Mouse (Mus musculus) induced T-regulatory cell, adult 2 months (primary cell): Measurements from ENCODE around the gene Tcf7l2.

Source experiments
- DNase-seq: peaks from one replicate; pipeline ENCODE4 v3.0.0-alpha.2; 2012; ENCODE audit warnings: low read depth

The Tcf7l2 gene

DNA sequence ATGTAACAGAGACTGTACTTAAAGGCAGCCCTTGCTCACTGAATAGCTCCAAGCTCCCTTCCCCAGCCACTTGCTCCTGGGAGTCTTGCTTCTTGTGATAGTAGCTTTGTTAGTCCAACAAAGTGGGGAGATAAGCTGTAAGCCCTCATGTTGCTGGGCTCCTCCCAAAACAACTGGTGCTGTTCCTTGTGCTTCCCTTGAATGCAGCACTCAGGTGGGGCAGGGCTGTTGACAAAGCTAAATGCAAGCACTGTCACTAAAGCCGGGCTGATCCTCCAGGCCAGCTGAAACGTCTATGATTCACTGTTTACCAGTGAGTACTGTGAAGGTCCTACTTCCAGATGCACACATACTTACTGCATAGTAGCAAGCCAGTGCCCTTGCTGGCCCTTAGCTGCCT, 120.1 kb downstream of the Tcf7l2 start:
- no peak for DNase-seq

DNA sequence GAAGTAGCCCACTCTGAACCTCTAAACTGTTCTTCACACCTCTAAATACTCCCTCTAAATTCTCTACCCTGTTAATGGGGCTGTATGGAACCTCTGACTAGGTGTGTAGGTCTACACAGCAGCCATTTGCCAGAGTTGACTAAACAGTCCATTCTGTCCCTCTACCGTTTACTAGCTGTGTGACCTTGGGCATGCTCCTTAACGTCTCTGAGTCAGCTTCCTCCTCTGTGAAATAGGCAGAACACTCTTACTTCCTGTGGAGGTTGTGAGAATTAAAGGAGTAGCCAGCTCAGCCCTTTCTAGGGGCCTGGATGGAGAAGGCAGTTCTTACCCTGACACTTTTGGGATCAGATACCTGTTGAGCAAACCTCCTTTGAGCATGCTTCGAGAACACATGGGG, 120.9 kb downstream of the Tcf7l2 start:
- no peak for DNase-seq

DNA sequence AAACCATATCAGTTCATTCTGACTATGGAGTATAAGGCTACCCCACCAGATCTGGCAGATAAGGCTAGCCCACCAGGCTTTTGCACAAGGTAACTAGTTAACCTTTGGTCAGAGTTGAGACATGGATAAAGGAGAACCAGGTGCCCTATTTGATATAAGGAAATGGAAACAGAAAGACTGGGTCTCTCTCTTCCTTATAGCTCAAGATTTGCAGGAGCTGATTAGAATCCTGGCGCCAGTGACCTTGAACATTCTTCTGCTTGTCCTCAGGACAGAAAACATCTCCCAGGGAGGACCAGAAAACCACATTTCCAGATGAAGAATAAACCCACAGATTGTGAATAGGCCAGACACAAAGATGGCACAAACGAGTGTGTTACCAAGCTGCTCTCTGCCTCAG, 123.4 kb downstream of the Tcf7l2 start:
- no peak for DNase-seq

DNA sequence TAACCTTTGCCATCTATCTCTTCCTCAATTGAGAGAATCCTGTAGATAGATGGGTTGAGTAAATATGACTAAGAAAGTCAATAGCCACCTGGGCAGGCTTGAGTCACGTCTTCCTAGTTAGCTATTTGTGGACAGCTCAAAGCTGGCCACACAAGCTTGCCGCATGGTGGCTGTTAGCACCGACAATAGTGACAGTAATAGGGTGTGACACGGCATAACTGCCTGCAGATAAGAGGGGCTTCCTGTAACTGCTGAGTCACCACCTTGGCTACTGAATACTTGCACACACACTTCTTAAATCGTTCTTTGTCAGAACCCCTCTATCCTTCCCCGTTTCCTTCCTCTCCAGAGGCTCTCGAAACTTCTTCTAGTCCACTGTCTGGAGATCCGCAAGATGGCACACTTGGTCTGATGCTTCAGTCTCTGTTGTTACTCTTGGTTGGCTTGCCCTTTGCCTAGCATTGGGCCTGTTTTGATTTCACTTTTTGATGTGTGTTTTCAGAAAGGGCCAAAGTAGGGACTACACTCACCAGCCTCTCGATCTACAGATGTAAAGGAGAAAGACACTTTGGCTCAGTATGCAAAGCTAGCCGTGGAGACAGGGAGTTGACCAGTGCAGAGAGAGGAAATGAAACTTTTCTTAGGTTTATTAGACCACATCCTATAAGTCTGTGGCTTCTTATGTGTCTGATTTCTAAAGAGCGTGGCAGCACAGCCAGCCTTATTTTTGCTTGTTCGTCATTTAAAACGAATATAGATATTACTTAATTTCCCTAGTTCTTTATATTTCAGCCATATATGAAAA, 124.4 kb downstream of the Tcf7l2 start:
- peak; percentile 41 for DNase-seq

DNA sequence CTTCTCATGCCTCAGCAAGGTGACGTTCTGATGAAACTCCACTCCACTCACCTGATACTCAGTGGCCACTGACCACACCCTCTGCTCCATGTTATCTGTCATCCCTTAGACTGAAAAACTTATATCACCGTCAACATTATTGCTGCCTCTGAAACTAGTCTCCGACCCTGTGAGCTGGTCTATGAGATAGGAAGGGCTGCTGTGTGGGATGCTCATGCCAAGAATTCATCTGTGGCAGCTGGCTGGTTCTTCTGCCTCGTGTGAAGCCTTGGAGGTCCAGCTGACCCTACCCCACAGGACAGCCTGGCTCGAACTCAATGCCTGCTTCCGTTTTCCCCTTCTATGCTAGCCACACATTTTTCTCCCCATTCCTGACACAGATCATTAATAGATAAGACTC, 125.6 kb downstream of the Tcf7l2 start:
- DNase-seq, result no peak

DNA sequence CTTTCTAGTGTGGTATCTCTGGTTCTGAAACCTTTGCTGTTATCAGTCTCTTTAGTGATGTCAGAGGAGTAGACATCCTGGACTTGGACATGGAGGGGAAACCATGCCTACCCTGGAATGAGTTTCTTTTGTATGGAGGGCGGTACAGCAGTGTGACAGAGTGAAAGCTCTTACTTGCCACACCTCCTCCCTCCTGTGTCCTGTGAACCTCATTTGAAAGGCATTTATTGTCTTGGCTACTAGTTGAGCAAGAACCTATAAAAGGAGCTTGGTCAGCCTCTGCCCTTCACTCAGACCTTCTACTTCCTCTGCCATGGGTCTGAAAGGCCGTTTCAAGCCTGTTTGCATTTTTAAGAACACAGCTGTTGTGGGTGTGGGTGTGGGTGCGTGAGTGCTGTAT, 126.3 kb downstream of the Tcf7l2 start:
- no peak for DNase-seq

DNA sequence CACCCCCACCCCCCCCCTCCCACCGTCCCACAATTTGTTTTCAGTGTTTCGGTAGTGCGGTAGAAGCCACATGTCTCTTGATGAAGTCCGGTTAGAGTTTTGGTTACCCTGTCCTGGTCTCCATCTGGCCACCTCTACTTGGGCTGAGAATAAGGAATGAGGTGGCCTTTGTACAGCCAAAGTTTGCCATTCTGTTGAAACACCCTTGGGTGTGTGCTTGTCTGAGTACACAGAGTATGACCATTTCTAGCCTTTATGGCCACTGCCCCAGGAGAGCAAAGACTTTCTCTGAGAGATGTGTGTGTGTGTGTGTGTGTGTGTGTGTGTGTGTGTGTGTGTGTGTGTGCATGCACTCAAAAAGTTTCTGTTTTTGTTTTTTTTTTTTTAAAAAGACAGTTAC, 127.0 kb downstream of the Tcf7l2 start:
- DNase-seq, result no peak

DNA sequence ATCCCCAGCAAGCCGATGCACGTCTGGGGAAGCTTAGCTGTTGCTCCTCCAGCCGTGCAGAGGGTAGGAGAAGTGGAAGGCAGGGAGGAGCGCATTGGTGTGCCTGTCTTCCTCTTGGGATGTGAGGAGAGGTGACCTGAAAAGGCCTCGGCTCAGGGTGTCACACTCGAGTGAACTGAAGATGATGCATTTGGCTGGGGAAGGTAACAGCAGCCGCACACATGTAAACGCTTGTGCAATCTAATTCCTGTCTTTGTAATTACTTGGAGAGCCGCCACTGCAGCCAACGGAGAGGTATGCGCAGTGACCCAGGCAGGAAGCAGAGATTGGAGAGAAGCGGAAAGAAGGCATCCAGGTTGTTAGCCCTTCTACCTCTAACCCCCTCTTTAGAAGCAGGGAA, 129.2 kb downstream of the Tcf7l2 start:
- DNase-seq, result no peak

DNA sequence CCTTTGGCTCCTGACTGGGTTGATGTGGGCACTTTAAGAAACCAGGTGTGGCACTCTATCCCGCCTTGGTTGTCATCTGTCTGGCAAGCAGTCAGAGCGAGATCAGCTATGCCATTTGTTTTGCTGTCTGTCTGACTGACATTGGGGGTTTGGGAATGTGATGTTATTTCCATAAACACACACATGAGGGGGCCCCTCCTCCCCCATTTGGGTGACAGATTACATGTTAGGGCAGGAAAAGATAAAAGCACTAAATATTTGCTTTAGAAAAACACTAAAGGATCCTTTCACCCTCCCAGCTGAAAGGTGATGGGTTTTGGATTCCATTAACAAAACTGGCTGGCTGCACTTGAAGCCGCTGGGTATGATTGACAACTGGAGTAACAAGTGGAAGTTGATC, 129.9 kb downstream of the Tcf7l2 start:
- no peak for DNase-seq

DNA sequence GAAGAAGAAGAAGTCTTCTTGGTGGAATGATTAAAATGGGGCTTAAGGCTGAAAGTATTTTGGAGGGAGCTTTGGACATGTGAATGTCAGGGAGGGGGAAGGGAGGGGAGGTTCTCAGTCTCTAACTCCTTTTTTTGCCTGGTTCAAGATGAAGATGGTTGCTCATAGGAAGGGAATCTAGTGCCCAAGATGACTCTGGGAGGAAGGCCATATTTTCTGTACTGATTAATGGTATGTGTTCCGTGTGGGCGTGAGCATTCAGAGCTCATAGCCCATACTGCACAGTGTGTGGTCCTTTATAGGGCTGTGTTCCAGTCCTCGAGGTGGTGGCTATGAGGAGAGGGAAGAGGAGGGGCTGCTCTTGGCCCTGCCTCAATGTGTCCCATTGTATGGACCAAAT, 131.6 kb downstream of the Tcf7l2 start:
- DNase-seq, result no peak

DNA sequence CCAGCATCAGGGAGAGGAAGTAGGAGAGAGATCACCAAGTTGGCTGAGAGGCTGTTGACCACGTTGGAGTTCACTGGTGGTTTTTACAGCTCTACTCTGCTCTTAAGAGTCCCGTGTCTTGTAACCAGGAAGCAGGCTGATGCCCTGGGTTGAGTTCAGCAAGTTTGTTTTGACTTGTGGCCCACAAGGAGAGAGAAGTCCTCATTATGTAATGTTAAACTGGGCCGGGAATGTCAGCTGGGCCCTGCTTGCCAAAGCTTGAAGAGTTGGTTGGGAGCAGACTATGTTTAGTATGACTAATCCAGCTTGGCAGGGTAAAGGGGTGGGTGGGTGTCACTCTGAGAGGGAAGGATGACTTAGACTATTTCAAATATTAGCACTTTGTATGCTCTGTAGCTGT, 134.9 kb downstream of the Tcf7l2 start:
- DNase-seq, result no peak

DNA sequence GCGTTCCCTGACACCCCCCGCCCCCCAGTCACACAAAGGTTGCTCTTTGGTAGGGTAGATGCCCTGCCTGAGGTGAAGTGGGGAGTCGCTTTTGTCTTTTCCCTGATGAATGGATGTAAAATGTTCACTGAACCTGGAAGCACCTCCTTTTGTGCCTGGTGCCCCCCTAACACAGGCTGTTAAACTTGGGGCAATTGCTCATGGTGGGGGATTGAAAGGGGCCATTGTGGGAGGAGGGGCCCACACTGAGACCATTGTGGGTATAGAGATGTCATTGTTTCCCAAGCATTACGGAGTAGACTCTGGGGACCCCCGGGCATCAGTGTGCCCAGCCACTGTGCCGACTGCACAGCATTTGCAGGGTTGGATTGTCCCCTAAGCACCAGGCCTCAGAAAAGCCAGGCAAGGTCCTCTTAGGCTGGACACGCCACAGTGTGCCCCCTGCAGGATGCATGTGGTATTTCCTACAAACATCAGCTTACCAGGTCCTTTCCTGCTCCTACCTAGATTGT, 135.8 kb downstream of the Tcf7l2 start:
- DNase-seq, result peak; percentile 58

DNA sequence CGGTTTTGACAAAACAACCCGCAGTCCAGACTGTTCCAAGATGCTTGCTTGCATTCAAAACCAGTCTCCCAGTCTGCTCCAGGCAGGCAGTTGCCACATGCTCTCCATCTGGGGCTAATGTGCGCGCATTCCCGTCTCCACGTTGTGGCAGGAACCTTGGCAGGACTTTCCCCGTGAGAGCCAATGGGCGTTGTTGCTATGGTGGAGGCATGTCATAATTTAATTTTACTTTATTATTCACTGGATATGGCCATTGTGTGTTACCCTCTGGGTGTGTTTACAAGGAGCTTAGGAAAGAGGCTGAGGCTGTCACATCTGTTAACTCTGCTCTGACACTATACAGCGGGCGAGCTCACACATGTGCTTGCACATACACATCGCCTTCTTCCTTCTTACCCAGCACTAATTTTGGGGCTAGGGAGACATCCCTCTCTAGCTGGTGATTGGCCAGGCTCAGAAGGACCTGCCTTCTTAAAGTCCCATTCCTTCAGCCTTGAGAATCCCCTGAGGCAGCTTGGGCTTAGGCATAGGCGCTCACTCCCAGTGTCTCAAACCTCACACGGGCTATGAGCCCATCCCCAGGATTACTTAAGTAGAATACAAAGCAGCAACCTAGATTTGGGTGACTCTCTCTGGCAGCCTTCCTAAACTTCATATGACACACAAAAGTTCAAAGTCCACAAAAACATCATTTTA, 139.2 kb downstream of the Tcf7l2 start:
- no peak for DNase-seq

DNA sequence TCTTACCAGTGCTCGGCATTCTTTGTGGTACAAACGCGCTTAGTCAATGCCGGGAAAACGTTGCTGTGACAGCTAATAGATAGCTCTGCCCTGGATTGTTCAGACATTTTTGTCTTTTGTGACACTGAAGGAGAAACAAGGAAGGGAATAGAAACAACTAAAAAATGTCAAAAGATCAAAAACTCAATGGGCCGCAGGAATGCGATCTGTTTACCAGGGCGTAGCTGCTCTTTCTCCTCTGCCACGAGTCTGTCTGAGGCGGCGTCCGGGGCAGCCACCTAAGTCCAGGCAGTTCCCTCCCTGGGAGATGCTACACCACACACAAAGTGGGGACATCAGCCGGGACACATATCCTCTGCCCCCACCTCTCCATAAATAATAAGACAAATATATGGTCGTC, 144.9 kb downstream of the Tcf7l2 start:
- no peak for DNase-seq

DNA sequence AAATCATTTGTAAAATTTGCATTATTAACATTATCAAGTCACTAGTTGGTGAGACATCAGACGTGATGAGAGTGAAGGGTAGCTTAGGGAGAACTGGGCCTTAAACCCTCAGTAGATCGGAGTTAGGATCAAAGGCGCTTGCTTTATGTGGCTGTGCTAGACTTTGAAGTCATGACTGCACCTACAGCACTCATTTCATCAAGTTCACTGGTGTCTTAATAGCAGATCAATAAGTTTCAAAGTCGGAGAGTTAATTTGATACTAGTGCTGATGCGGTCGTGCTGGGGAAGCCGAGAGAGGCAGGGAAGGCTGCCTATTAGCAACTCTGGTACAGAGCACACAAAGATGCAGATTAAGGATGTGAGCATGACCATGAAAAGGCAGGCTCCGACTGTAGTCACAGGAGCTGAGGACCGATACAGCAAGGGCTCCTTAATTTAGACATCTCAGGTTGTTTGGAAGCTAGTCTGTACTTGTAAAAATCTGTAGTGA, 150.1 kb downstream of the Tcf7l2 start:
- DNase-seq, result no peak

DNA sequence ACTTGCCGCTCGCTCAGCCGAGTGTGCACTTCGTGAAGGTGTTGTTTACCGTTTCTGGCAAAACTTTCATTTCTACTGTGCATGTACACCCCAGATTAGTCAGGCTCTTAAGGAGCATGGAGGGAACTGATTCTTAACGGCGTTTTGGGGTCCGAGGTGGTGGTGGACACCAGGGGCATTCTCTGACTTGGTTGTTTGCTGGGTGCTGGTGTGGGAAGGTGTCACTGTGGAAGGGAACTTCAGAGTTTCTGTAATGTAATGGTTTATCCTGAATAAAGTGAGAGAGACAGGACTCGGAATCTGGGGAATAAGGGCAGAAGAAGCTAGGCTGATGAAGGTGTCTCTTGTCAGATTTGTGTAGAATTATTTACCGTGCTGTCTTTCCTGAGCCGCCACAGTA, 151.9 kb downstream of the Tcf7l2 start:
- no peak for DNase-seq

DNA sequence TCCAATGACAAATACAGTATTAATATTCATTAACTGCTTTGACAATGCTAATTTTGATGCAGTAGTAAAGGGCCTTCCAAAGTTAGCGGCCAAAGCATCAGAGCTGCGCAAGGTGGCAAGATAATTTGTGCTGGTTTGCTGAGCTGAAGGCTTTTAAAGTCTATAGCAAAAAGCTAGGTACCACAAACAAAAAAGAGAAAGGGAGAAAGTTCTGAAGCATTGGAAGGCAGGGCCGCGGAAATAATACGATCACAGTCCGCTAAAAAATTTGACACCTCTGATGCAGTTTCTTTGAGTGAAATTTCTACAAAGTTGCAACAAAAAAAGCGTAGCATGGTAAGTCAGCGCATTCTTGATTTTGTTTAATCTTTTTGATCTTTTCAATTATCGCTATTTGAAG, 152.8 kb downstream of the Tcf7l2 start:
- no peak for DNase-seq

DNA sequence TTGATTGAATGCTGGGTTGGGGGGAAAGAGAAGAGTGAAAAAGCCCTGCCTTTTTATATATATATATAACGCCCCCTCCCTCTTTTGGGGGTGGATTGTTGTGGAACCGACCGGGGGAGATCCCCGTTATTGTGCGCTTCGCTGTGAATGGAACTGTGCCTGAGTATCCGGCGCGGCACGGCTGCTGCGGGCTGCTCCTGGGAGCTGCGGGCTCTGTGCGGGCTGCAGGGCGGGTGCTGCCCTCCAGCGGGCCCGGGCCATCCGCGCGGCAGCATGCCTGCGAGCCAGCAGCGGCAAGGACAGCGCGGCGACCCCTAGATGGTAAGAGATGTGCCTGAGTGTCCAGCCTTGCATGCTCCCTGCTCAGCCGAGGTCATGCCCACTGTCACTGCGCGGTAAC, 153.7 kb downstream of the Tcf7l2 start:
- DNase-seq, result peak; percentile 11

DNA sequence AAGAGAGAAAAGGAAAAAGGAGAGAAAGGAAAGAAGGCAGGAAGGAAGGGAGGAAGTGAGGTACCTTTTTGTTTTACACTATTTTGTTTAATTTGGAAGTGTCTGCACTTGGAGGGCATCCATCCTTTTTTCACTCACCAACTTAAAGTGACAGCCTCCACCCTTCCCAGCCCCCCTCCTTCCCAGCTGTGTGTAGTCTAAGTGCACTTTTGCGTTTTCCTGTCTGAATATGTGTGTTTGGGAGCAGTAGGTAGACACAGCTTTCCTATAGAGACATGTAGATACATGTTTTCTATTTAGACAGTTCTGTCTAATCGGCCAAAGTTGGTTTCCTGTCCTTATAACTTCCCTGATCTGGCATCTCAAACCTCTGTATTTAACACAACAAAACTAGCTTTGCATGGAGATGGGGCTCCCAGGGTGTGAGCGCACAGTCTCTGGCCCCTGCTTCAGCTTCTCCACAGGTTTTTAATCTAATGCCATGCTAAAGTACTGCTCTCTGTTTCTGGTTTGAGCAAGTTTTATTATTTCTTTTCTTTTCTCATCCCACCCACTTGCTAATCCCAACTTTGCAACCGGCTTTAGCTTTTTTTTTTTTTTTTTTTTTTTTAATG, 154.3 kb downstream of the Tcf7l2 start:
- DNase-seq, result no peak

DNA sequence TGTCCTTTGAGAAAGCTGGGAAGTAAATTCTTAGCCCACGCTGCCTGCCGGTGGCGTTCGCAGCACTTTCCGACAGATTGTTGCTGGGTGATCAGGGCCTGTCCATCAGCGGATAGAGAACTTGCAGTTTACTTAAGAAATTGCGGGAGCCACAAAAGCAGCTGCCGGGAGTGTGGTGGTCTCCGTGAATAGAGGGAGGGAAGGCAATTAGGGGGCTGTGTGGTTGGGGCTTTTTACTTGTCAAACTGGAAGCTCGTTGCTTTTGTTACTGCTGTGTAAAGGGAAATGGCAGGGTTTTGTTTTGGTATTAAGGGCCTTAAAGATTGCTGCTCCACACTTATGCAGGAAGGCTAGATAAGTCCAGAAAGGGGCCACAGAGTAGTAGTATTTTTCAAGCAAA, 155.0 kb downstream of the Tcf7l2 start:
- no peak for DNase-seq

DNA sequence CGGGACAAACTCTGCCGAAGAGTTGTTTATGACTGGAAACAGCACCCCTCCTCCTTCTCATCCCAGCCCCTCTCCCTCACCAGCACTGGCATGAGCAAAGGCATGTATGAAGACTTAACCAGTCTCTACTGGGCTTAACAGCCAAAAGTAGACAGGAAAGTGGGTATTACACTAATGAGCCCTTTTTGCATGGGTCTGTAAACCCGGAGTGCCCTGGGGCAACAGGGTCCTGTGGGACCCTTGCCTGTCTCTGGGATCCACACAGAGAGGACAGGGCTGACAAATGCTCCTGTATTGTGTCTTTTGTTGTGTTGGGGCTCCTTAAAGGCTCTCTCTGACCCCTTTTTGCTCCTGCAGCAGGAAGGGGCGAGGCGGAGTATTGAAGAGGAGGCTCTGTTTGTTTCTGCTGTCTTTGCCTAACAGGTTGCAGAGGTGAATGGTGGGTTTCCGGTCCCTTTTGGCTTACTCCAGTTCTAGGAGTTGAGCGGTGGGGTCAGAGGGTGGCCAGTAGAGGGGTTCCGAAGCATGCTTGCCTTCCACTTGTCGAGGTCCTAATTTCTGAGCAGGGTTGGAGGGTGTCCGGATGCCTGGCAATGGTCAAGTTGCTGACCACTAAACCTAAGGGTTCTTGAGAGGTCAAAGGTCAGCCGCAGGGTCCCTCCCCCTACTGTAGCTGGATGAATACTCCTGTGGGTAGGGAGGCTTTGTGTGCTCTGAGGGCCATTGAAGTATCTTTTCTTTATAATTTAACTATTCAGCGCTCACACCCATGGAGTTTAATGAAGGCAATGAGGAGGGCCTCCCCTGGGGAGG, 161.2 kb downstream of the Tcf7l2 start:
- DNase-seq, result no peak

DNA sequence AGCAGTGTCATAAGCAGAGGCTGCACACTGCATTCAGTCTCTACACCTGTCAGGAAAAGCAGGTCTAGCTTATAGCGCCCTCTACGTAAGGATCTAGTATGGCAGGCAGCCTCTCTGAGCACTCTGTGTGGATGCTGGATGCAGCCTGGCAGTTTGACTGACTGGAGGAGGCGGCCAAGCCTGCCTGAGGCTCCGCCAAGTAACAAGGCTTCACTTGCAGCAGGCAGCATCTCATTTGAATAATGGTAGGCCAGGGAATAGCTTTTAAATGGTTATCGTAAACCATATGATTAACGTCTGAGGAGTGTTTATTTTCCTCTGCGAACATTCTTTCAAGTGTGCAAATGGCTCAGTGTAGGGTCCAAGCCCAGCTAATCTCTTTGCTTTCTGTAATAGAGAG, 167.4 kb downstream of the Tcf7l2 start:
- peak; percentile 49 for DNase-seq
